Mouse (Mus musculus) ES-E14 (cell line): ENCODE results near the gene Spef2. TPM values are rescaled to one million over a fixed set of nuclear protein-coding genes. Genes with fewer than 3 reads are reported as not detected.
"Not testable (repeated sequence)": the region's sequence is repeated elsewhere in the genome, so short reads cannot be mapped to it uniquely, and the experiment has no call there.

Source experiments
- DNase-seq: peaks from one replicate; pipeline ENCODE4 v3.0.0-alpha.2; 2013; ENCODE audit warnings: low read depth, low spot score
- H3K27ac ChIP-seq: 2 replicates; pipeline ENCODE4 v1.5.1; 2012; ENCODE audit warnings: low read depth, mild to moderate bottlenecking, low read length, moderate library complexity, mixed read lengths; ENCODE audit not compliant: poor library complexity, insufficient read depth, severe bottlenecking
- H3K36me3 ChIP-seq: 2 replicates; pipeline ENCODE4 v1.6.1; 2012; ENCODE audit warnings: mild to moderate bottlenecking, low read length, moderate library complexity, mixed read lengths; ENCODE audit not compliant: control insufficient read depth, poor library complexity, insufficient read depth, severe bottlenecking
- H3K4me1 ChIP-seq, 2 experiments: fragments of 150-350 bp in 1 of 2; sonication (generic) in 1 of 2; 2 replicates each; pipeline ENCODE4 v1.6.1; 2012; ENCODE audit warnings: low read length in 2 of 2, mild to moderate bottlenecking in 1 of 2, mixed read lengths in 1 of 2; ENCODE audit not compliant: control insufficient read depth in 2 of 2, insufficient read depth in 2 of 2, poor library complexity in 1 of 2
- H3K4me3 ChIP-seq, 2 experiments: fragments of 150-350 bp in 1 of 2; sonication (generic) in 1 of 2; 2 replicates each; pipeline ENCODE4 v1.5.1; 2012; ENCODE audit warnings: low read length in 2 of 2, low read depth in 1 of 2, mild to moderate bottlenecking in 1 of 2, mixed read lengths in 1 of 2; ENCODE audit not compliant: insufficient read depth in 1 of 2, poor library complexity in 1 of 2, severe bottlenecking in 1 of 2
- H3K9ac ChIP-seq: 2 replicates; pipeline ENCODE4 v1.6.1; 2012; ENCODE audit warnings: low read depth, mild to moderate bottlenecking, low read length, mixed read lengths; ENCODE audit not compliant: poor library complexity, insufficient read depth, severe bottlenecking
- H3K9me3 ChIP-seq: fragments of 150-350 bp; sonication (generic); 2 replicates; pipeline ENCODE4 v1.6.1; 2012; ENCODE audit warnings: low read depth, mild to moderate bottlenecking, low read length; ENCODE audit not compliant: control insufficient read depth, insufficient read depth
- CHD2 ChIP-seq: IDR thresholded peaks from 2 replicates; pipeline ENCODE4 v1.6.1; 2014; ENCODE audit warnings: mild to moderate bottlenecking, low read depth, low read length, inconsistent platforms
- HCFC1 ChIP-seq: IDR thresholded peaks from 2 replicates; pipeline ENCODE4 v1.6.1; 2012; ENCODE audit warnings: low read length, inconsistent platforms, borderline replicate concordance; ENCODE audit not compliant: insufficient read depth
- MAFK ChIP-seq: IDR thresholded peaks from 2 replicates; pipeline ENCODE4 v1.6.1; 2014; ENCODE audit warnings: mild to moderate bottlenecking, low read depth, low read length, inconsistent platforms; ENCODE audit not compliant: insufficient read depth
- ZC3H11A ChIP-seq: IDR thresholded peaks from 2 replicates; pipeline ENCODE4 v1.6.1; 2012; ENCODE audit warnings: low read depth, mild to moderate bottlenecking, inconsistent platforms, low read length, borderline replicate concordance
- ZNF384 ChIP-seq: IDR thresholded peaks from 2 replicates; pipeline ENCODE4 v1.6.1; 2012; ENCODE audit warnings: low read depth, low read length, inconsistent platforms
- in situ Hi-C, 2 experiments: fragments of 600-800 bp; cut with MboI; formaldehyde crosslinking; loops; one replicate each; pipeline ENCODE4 v1.15.1; 2025; ENCODE audit warnings: low sequenced_read_pairs in 2 of 2, inconsistent platforms in 1 of 2; ENCODE audit not compliant: unreplicated experiment in 2 of 2
- total RNA-seq: library from RNA; depleted of rRNA; stranded (reverse); fragments of 300-350 nt; gene quantifications from 2 replicates; pipeline ENCODE4 v1.2.3, GENCODE M21; 2012; rRNA removed

The Spef2 gene
- 0.31 and 0.37 TPM in 2 replicates for total RNA-seq

GRCm38 (mm10) chr15:9748359-9749102 is at the start of gene Spef2:
TSS of gene Spef2 (minus strand) at chr15:9748868.
- TF ChIP-seq ZC3H11A (no peak), ZNF384 (no peak), HCFC1 (no peak), CHD2 (no peak), MAFK (no peak)
- Histone ChIP-seq H3K4me1 (no peaks in the 10 kb centered on the region), H3K9me3 (no peaks in the 10 kb centered on the region), H3K9ac (no peak within 1 kb of the TSS), H3K4me3 (peak within 1 kb of the TSS; percentile 14 to 42; a peak in 2 of 4 replicates), H3K36me3 (no peaks in the 10 kb centered on the region), H3K27ac (no peak within 1 kb of the TSS)
- in situ Hi-C loops: no loop called here
- peak; percentile 72 for DNase-seq

GRCm38 (mm10) chr15:9794131-9794530 is 45.5 kb upstream of the Spef2 start:
- Histone ChIP-seq H3K9me3 (no peaks in the 10 kb centered on the region), H3K4me1 (no peaks in the 10 kb centered on the region), H3K4me3 (no peak overlapping the region), H3K36me3 (no peaks in the 10 kb centered on the region), H3K9ac (no peak overlapping the region), H3K27ac (no peak overlapping the region)
- TF ChIP-seq ZNF384: no peak
- TF ChIP-seq CHD2: no peak
- TF ChIP-seq ZC3H11A: no peak
- no peak for TF ChIP-seq HCFC1
- no peak for TF ChIP-seq MAFK
- DNase-seq: no peak
- in situ Hi-C loops: no loop called here

GRCm38 (mm10) chr15:9788245-9789030 is 39.8 kb upstream of the Spef2 start:
- DNase-seq: no peak
- no peaks in the 10 kb centered on the region for H3K36me3 ChIP-seq
- no peaks in the 10 kb centered on the region for H3K9me3 ChIP-seq
- H3K27ac ChIP-seq: no peak overlapping the region
- no peak overlapping the region for H3K9ac ChIP-seq
- TF ChIP-seq ZC3H11A (no peak), CHD2 (no peak), MAFK (no peak), HCFC1 (no peak), ZNF384 (no peak)
- in situ Hi-C loops: no loop called here
- H3K4me3 ChIP-seq: no peak overlapping the region
- no peaks in the 10 kb centered on the region for H3K4me1 ChIP-seq

- H3K36me3 ChIP-seq, H3K27ac ChIP-seq, H3K9ac ChIP-seq, DNase-seq, H3K4me1 ChIP-seq, in situ Hi-C loops, H3K9me3 ChIP-seq, H3K4me3 ChIP-seq: not testable (repeated sequence)
Observed at GRCm38 (mm10) chr15:9774222-9775142, 25.8 kb upstream of the Spef2 start.
